Mouse (Mus musculus): ENCODE measurements around the gene Lhx5.

Lhx5 gene

DNA sequence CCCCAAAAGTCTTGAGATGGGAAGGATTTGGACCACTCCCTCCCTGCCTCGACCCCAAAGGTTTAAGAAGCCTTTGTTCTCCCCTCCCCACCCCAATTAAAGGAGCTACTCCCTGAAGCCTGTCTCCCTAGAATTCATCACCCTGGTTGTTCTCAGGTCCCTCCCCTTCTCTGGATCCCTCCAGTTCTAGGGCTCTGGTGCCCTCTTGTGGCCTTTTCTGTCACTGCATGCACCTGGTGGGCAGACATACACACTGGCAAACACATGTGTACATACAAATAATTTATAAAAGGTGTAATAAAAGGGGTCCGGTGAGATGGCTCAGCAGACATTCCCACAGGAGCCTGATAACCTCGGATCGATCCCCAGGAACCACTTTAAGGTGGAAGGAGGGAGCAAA is 32.8 kb downstream of the Lhx5 start:
- DNase-seq (ENCODE audit: extremely low spot score): no peak

- DNase-seq (ENCODE audit: extremely low spot score): no peak
Observed at GRCm38 (mm10) chr5:120465062-120465461, 33.6 kb downstream of the Lhx5 start.

- no peak for DNase-seq (ENCODE audit: extremely low spot score)
Observed at GRCm38 (mm10) chr5:120465860-120466259, 34.4 kb downstream of the Lhx5 start.

DNA sequence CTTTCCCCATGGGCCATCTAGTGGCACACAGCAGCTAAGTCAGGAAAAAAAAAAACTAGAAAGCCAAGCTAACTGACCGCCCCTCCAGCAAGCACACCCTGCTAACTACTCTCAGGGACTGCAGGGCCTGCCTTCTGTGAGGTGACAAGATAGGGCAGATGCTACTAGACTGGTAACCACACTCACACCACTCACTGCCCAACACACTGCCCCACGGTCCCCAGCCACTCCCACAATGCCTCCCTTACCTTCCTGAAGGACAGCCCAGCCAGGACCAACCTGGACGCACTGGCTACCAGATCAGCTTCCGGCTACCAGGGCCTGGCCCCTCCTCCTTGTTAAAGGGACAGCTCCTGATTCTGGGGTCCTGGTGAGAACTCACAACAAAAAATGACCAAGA is 35.5 kb downstream of the Lhx5 start:
- DNase-seq (ENCODE audit: extremely low spot score): peak; percentile 31

DNA sequence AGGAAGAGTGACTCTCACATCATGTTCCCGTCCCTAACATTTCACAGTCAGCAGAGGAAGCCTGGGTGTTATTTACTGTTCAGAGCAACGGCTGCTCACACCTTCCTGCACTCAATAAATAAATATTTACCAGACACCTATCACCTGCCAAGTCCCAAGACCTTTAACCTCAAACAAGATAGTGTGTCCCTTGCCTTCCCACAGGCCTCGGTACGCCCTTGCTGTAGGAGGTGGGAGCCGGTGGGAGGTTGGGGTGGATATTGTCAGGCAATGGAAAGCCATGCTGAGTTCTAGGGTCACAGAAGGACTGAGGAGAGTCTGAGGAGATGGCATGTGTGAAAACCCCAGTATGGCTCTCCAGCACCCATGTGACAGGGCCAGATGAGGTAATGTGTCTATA is 36.8 kb downstream of the Lhx5 start:
- no peak for DNase-seq (ENCODE audit: extremely low spot score)

GRCm38 (mm10) chr5:120468830-120469229 is 37.3 kb downstream of the Lhx5 start:
- DNase-seq (ENCODE audit: extremely low spot score): no peak

DNA sequence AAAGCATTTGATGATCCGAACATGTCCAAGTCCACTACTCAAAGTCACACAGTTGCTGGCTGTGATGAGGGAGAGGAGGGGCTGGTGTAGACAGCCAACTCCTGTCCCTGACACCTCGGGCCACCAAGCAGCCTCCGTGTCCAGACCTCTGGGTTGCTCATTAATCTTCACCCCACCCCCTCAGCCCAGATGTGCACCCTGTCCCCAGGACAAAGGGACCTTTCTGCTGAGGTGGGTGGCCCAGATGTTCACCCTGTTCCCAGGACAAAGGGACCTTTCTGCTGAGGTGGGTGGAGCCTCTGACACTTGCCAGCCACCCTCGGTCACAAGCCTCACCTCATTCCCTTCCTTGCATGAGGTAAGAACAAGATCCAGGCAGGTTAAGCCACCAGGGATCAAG is 40.0 kb downstream of the Lhx5 start:
- no peak for DNase-seq (ENCODE audit: extremely low spot score)

DNA sequence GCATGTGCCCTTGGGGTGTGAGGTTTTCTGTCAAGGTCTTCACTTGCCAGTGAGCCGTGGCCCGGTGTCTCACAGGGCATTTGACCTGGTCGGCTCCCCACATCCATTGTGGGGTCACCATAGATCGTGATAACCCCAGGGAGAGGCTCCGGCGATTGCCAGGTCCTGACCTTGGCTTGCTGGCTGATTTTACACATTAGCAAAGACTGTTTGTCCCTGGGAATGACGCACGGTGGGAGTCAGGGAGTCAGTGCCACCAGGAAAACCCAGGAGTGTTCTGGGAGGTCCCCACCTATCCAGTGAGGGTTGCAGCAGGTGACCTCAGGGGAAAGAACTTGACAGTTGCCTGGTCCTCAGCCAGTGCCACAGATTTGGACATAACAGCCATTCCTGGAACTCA is 41.3 kb downstream of the Lhx5 start, which contains the start of gene Sdsl:
Sdsl (minus strand) TSS at position 41 of the 400 bp plus-strand sequence.
- DNase-seq (ENCODE audit: extremely low spot score): no peak

GRCm38 (mm10) chr5:120473361-120473760 is 41.9 kb downstream of the Lhx5 start:
- no peak for DNase-seq (ENCODE audit: extremely low spot score)

- DNase-seq (ENCODE audit: extremely low spot score): no peak
Observed at GRCm38 (mm10) chr5:120475861-120476260, 44.4 kb downstream of the Lhx5 start.

GRCm38 (mm10) chr5:120476296-120476695 is 44.8 kb downstream of the Lhx5 start, which contains the start of gene Sds:
Sds (plus strand) TSS chr5:120476526.
- peak; percentile 37 for DNase-seq (ENCODE audit: extremely low spot score)

DNA sequence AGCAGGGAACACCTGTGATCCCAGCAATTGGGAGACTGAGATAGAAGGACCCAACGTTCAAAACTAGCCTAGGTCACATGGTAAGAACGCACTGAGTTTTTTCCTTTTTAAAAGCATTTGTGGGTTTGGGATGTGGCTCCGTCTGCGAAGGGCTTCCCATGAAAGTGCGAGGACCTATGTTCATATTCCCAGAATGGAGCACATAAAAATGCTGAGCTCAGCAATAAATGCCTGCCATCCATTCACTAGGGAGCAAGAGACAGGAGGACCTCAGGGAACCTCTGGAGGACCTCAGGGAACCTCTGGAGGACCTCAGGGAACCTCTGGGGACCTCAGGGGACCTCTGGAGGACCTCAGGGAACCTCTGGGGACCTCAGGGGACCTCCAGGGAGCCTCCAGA is 46.5 kb downstream of the Lhx5 start:
- DNase-seq (ENCODE audit: extremely low spot score): no peak

DNA sequence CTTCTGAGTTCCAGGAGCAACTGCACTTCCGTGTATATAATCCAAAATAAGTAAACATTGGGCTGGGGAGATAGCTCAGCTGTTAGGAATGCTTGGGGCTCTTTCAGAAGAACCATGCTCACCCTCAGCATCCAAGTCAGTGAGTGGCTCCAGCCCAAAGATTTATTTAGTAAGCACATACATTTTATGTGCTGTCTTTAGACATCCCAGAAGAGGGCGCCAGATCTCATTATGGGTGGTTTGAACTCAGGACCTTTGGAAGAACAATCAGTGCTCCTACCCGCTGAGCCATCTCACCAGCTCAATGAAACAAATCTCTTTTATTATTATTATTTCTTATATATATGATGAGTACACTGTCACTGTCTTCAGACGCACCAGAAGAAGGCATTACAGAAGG is 48.0 kb downstream of the Lhx5 start:
- no peak for DNase-seq (ENCODE audit: extremely low spot score)

- no peak for DNase-seq (ENCODE audit: extremely low spot score)
Observed at GRCm38 (mm10) chr5:120481205-120481604, 49.7 kb downstream of the Lhx5 start.

DNA sequence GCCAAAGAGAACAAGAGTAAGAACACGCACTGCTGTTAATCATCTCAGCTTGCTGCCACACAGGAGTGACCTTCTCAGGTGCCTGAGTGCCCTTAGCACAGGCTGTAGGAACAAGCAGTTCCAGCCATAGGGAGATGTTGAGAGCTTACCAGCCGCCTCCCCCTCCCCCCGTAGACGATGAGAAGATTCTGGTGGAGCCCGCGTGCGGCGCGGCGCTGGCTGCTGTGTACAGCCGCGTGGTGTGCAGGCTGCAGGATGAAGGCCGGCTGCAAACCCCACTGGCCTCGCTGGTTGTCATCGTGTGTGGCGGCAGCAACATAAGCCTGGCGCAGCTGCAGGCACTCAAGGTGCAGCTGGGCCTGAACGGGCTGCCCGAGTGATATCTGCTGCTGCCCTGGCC is 51.9 kb downstream of the Lhx5 start:
- DNase-seq (ENCODE audit: extremely low spot score): no peak

DNA sequence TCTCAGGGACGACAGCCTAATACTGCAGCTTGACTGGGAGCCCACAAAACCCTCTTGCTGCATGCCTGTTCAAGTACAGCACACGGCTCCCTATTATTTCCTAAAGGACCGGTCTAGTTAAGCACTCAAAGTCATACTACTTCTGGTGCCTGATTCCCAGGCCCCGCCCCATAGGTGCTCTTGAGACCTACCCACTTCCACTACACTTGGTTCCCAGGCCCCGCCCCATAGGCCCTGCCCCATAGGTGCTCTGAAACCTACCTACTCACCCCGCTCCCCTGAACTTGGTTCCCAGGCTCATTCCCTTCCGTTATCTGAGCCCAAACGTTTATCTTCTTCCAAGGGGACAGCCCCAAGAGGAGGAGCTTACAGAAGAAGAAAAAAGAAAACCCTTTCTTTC is 56.3 kb downstream of the Lhx5 start:
- no peak for DNase-seq (ENCODE audit: extremely low spot score)

- no peak for DNase-seq (ENCODE audit: extremely low spot score)
Observed at GRCm38 (mm10) chr5:120490679-120491192, 59.2 kb downstream of the Lhx5 start.

All from embryo, embryonic 9.5 days (tissue).